Mouse (Mus musculus) limb, embryonic 15.5 days (tissue): ENCODE data around the gene Alkbh1. TPM values are rescaled to one million over a fixed set of nuclear protein-coding genes. Genes with fewer than 3 reads are reported as not detected.

Experiments used
- microRNA-seq: library from miRNA; unstranded; fragments of <30 nt; microRNA quantifications from one replicate; pipeline ENCODE4, GENCODE M21; 2016
- polyA plus RNA-seq: library from polyadenylated mRNA; unstranded; fragments of >200 nt; fragmentation: Nextera tagmentation; extraction: Ambion mirVana; gene quantifications from 2 replicates; pipeline ENCODE4 v1.2.1, GENCODE M21; 2015

Gene Alkbh1
- polyA plus RNA-seq, 1 experiment from 2014 or later: 66.1 TPM

Small RNA genes lying within 50 kb of the gene (microRNA-seq; reads per million reads assigned to microRNA genes)
- 28.8 reads per million, percentile 35 among the genes with 10 or more reads in this experiment for gene Mir3068

Other genes starting within 250 kb of the Alkbh1 start
- 0.70 and 1.9 TPM in 2 replicates for gene Samd15, start 244.3 kb downstream of the Alkbh1 start, polyA plus RNA-seq
- 1.8 and 2.4 TPM in 2 replicates for gene Tmed8, start 243.6 kb downstream of the Alkbh1 start, polyA plus RNA-seq
- gene Noxred1, start 205.3 kb downstream of the Alkbh1 start, polyA plus RNA-seq: 0.46 and 0.78 TPM in 2 replicates
- gene Vipas39, start 177.8 kb downstream of the Alkbh1 start, polyA plus RNA-seq: 42.2 and 42.5 TPM in 2 replicates
- 205 and 215 TPM in 2 replicates for gene Ahsa1, start 177.5 kb downstream of the Alkbh1 start, polyA plus RNA-seq
- gene Ism2, start 144.3 kb downstream of the Alkbh1 start, polyA plus RNA-seq: 1.3 and 1.7 TPM in 2 replicates
- 82.1 and 83.7 TPM in 2 replicates for gene Sptlc2, start 55.7 kb downstream of the Alkbh1 start, polyA plus RNA-seq
- gene Slirp, start 121 bp downstream of the Alkbh1 start, polyA plus RNA-seq: 242 and 296 TPM in 2 replicates
- 113 TPM in 2 replicates for gene Snw1, start 28.3 kb upstream of the Alkbh1 start, polyA plus RNA-seq
- not detected in 2 replicates for gene Gm5788, start 50.7 kb upstream of the Alkbh1 start, polyA plus RNA-seq
- gene Gm8300, start 70.3 kb upstream of the Alkbh1 start, polyA plus RNA-seq: not detected in 2 replicates
- gene Oog1, start 158.7 kb upstream of the Alkbh1 start, polyA plus RNA-seq: not detected in 2 replicates
- not detected in 2 replicates for gene Gm4027, start 174.9 kb upstream of the Alkbh1 start, polyA plus RNA-seq
- not detected in 2 replicates for gene Gm16381, start 200.6 kb upstream of the Alkbh1 start, polyA plus RNA-seq